Mouse (Mus musculus) lung, postnatal 0 days (tissue): ENCODE data around the gene Plxdc1.

Experiments
- CTCF ChIP-seq: IDR thresholded peaks from 2 replicates; pipeline ENCODE4 v1.5.1; 2016; ENCODE audit warnings: antibody characterized with exemption, mild to moderate bottlenecking
- EP300 ChIP-seq: IDR thresholded peaks from 2 replicates; pipeline ENCODE4 v1.6.1; 2016; ENCODE audit warnings: antibody characterized with exemption, mild to moderate bottlenecking, control low read depth

DNA sequence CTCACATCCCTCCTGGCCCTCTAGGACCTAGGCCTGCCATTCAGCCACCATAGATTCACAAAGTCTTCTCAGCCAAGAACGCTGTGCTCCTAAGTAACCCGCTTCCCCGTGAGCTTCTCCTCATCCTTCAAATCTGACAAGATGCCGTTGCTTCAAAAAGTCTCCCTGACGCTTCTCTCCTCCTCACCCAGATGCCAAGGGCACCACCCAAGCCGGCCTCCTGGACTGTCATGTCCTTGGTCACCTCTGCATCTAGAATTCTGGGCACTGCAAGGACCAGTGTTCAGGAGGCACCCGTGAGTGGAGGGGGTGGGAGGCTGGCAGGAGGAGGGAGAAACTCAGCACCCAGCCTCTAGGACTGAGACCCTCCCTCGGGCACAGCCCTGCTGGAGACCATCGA lies 3.5 kb downstream of the Plxdc1 start:
- TF ChIP-seq CTCF = no peak
- TF ChIP-seq EP300 = no peak
